ENCODE assay signal across 24 mouse cellular contexts in genomic region chr11:102539690-102540089, GRCm38 (mm10). TPM values are rescaled to one million over a fixed set of nuclear protein-coding genes. Genes with fewer than 3 reads are reported as not detected.
DNase-seq lines count a peak whose midpoint lies in the region; ATAC-seq and TF ChIP-seq lines count a peak whose summit lies in the region.
"Had no signal": no experiment of that assay in that cellular context is flagged by ENCODE, and none has a peak within 500 bp of the region (broad histone marks: within the 10 kb centered on the region; RNA-seq: fewer than 3 reads in every experiment).

No protein-coding gene starts in this region.

- H3K9ac ChIP-seq in forebrain, embryonic 14.5 days (ENCODE audit: low read length), result no peak overlapping the region
- H3K9ac ChIP-seq in midbrain, embryonic 13.5 days (replicated peaks), result no peak overlapping the region
- H3K9ac ChIP-seq: embryonic facial prominence, embryonic 12.5 days; forebrain, embryonic 13.5 days had no signal

- DNase-seq in gastrocnemius, adult 2 months, result no peak
- DNase-seq in gastrocnemius, postnatal 14 days, result no peak
- DNase-seq in R1 (ENCODE audit: low read depth, low spot score), result peak; percentile 76
- no peak for DNase-seq in forebrain, embryonic 14.5 days (ENCODE audit: low spot score)
- DNase-seq: adrenal gland, adult 8-10 months; adrenal gland, postnatal 14 days; adrenal gland, postnatal 36 days; B cell, adult 2 months; cerebellum, adult 11-12 months; cerebellum, adult 2 months; cerebellum, adult 9-10 months; cerebellum, postnatal 10 days; cerebellum, postnatal 25 days had no signal

- no peaks in the 10 kb centered on the region for H3K4me1 ChIP-seq in forebrain, embryonic 14.5 days (ENCODE audit: control insufficient read depth, insufficient read depth, low read length)
- no peaks in the 10 kb centered on the region for H3K4me1 ChIP-seq in midbrain, embryonic 13.5 days (replicated peaks)

- intact Hi-C loops in gastrocnemius, adult 2 months (cut with DNase I), result loop anchor here (5.0 kb wide), 1 partner anchor 32 kb away; no protein-coding TSS in a partner anchor
- intact Hi-C loops in gastrocnemius, postnatal 14 days (cut with DNase I; ENCODE audit: low total_unique reads), result no loop called here

- no peaks in the 10 kb centered on the region for H3K9me3 ChIP-seq in forebrain, embryonic 14.5 days (replicated peaks; ENCODE audit: control insufficient read depth, low read length)
- no peaks in the 10 kb centered on the region for H3K9me3 ChIP-seq in midbrain, embryonic 13.5 days
- H3K9me3 ChIP-seq: embryonic facial prominence, embryonic 10.5 days; embryonic facial prominence, embryonic 12.5 days; forebrain, embryonic 13.5 days; G1E had no signal

- H3K27me3 ChIP-seq in forebrain, embryonic 14.5 days (replicated peaks; ENCODE audit: control insufficient read depth, insufficient read depth, low read length), result no peaks in the 10 kb centered on the region
- no peaks in the 10 kb centered on the region for H3K27me3 ChIP-seq in midbrain, embryonic 13.5 days
- H3K27me3 ChIP-seq: CH12.LX; embryonic facial prominence, embryonic 12.5 days; forebrain, embryonic 13.5 days; Patski had no signal

- H3K4me3 ChIP-seq in gastrocnemius, adult 2 months, result no peak overlapping the region
- no peak overlapping the region for H3K4me3 ChIP-seq in forebrain, embryonic 14.5 days (ENCODE audit: low read depth, low read length)
- no peak overlapping the region for H3K4me3 ChIP-seq in midbrain, embryonic 13.5 days (replicated peaks)
- H3K4me3 ChIP-seq: embryonic facial prominence, embryonic 10.5 days; embryonic facial prominence, embryonic 12.5 days; forebrain, embryonic 13.5 days had no signal

- peak overlapping the region; percentile 32; the same call in 1 of the 2 replicates for H3K27ac ChIP-seq in gastrocnemius, adult 2 months
- no peak overlapping the region for H3K27ac ChIP-seq in forebrain, embryonic 14.5 days (ENCODE audit: low read depth, low read length)
- H3K27ac ChIP-seq in midbrain, embryonic 13.5 days, result no peak overlapping the region
- H3K27ac ChIP-seq: embryonic facial prominence, embryonic 10.5 days; embryonic facial prominence, embryonic 12.5 days; forebrain, embryonic 13.5 days had no signal

- 74% methylated on average over 1 of the region's 1 CpGs for WGBS in forebrain, embryonic 14.5 days
- WGBS in midbrain, embryonic 13.5 days, result 80% methylated on average over 1 of the region's 1 CpGs

- no peak overlapping the region for H3K4me2 ChIP-seq in forebrain, embryonic 14.5 days (ENCODE audit: low read length)
- H3K4me2 ChIP-seq in midbrain, embryonic 13.5 days (replicated peaks), result no peak overlapping the region
- H3K4me2 ChIP-seq: embryonic facial prominence, embryonic 12.5 days; forebrain, embryonic 13.5 days had no signal

- TF ChIP-seq CTCF in gastrocnemius, adult 2 months (IDR thresholded peaks at IDR 0.05), result no peak

- no peak for ATAC-seq in forebrain, embryonic 14.5 days
- no peak for ATAC-seq in midbrain, embryonic 13.5 days
- ATAC-seq: activated CD4-positive, CD25-positive, alpha-beta regulatory T cell, adult 4 months; CD4-positive, CD25-positive, alpha-beta regulatory T cell, adult 4 months; forebrain, embryonic 13.5 days; forebrain, embryonic 16.5 days; Patski had no signal

- peaks cover 18% of the 10 kb centered on the region for H3K36me3 ChIP-seq in forebrain, embryonic 14.5 days (ENCODE audit: control insufficient read depth, insufficient read depth, low read length)
- H3K36me3 ChIP-seq in midbrain, embryonic 13.5 days, result peaks cover 13% of the 10 kb centered on the region

RNA-seq across cellular contexts. Expression of gene Gpatch8, which starts 16.5 kb away (rescaled TPM):
- 10 to 100 TPM; 23.7 to 26.8 TPM for total RNA-seq in gastrocnemius, adult 2 months (2021)
- 10 to 100 TPM; 21.1 to 27.7 TPM for total RNA-seq in gastrocnemius, postnatal 14 days (2021)
- polyA plus RNA-seq in forebrain, embryonic 14.5 days (2014; fragmentation: Nextera tagmentation; extraction: Ambion mirVana), result 32.6 and 47.7 TPM in 2 replicates
- 84.5 and 87.6 TPM in 2 replicates for polyA plus RNA-seq in midbrain, embryonic 13.5 days (2015; fragmentation: Nextera tagmentation; extraction: Ambion mirVana)

RNA-seq across cellular contexts. Expression of gene Gm11627, which starts 39.6 kb away (rescaled TPM):
- not detected for total RNA-seq in gastrocnemius, adult 2 months (2021)
- total RNA-seq in gastrocnemius, postnatal 14 days (2021), result under 1 TPM; 0.38 to 0.66 TPM
- 6.8 and 9.8 TPM in 2 replicates for polyA plus RNA-seq in forebrain, embryonic 14.5 days (2014; fragmentation: Nextera tagmentation; extraction: Ambion mirVana)
- 4.2 and 5.3 TPM in 2 replicates for polyA plus RNA-seq in midbrain, embryonic 13.5 days (2015; fragmentation: Nextera tagmentation; extraction: Ambion mirVana)
- total RNA-seq: adrenal gland, adult 18-20 months; G1E had no signal
- polyA plus RNA-seq: activated CD4-positive, CD25-positive, alpha-beta regulatory T cell, adult 4 months; CD4-positive, CD25-positive, alpha-beta regulatory T cell, adult 4 months; G1E; Patski had no signal
